Mouse (Mus musculus): Measurements from ENCODE around the gene BC030500. TPM values are rescaled to one million over a fixed set of nuclear protein-coding genes. Genes with fewer than 3 reads are reported as not detected.

BC030500 gene
- polyA plus RNA-seq (2015; fragmentation: Illumina TruSeq; extraction: RNeasy Lipid Tissue Mini Kit (QIAGEN cat#74804); ENCODE audit: insufficient read depth, low replicate concordance): not detected

GRCm38 (mm10) chr8:58911677-58912076 is at the start of gene BC030500:
Gene BC030500, plus strand, starts transcription at chr8:58911755.

GRCm38 (mm10) chr8:58912196-58912839 is 763 bp downstream of the BC030500 start, which contains the start of gene Galntl6:
Gene Galntl6, minus strand, starts transcription at chr8:58912640.

Other genes starting within 250 kb of the BC030500 start
- gene Galntl6, start 885 bp downstream of the BC030500 start, polyA plus RNA-seq (2015; fragmentation: Illumina TruSeq; extraction: RNeasy Lipid Tissue Mini Kit (QIAGEN cat#74804); ENCODE audit: insufficient read depth, low replicate concordance): not detected